Mouse (Mus musculus) megakaryocyte, embryonic 14.5 days (primary cell): Measurements from ENCODE around the gene Sft2d2. TPM values are rescaled to one million over a fixed set of nuclear protein-coding genes. Genes with fewer than 3 reads are reported as not detected.

Experiments
- H3K27me3 ChIP-seq: replicated peaks from 2 replicates; pipeline ENCODE3; 2012; ENCODE audit warnings: inconsistent platforms
- H3K36me3 ChIP-seq: replicated peaks from 2 replicates; pipeline ENCODE3; 2012; ENCODE audit warnings: low read length, inconsistent platforms, mixed read lengths
- H3K4me1 ChIP-seq: 2 replicates; pipeline ENCODE4 v1.6.1; 2012; ENCODE audit warnings: inconsistent platforms
- H3K4me3 ChIP-seq: replicated peaks from 2 replicates; pipeline ENCODE3; 2012; ENCODE audit warnings: moderate library complexity, mild to moderate bottlenecking, inconsistent platforms
- H3K9me3 ChIP-seq: 2 replicates; pipeline ENCODE4 v1.6.1; 2012; ENCODE audit warnings: inconsistent platforms
- FLI1 ChIP-seq: IDR thresholded peaks from 2 replicates; pipeline ENCODE4 v1.6.1; 2012; ENCODE audit warnings: low read length, inconsistent platforms, mixed read lengths
- GATA1 ChIP-seq: IDR thresholded peaks from 3 replicates; pipeline ENCODE4 v1.6.1; 2012; ENCODE audit warnings: mixed read lengths, low read length, inconsistent platforms, borderline replicate concordance
- polyA plus RNA-seq: library from polyadenylated mRNA; stranded (reverse); fragments of >175 nt; gene quantifications from 2 replicates; pipeline ENCODE4 v1.2.3, GENCODE M21; 2012; ENCODE audit warnings: low replicate concordance; ENCODE audit not compliant: insufficient read depth

Sft2d2 gene
- 1.7 TPM in 1 of 2 replicates, not detected in the other for polyA plus RNA-seq

- peaks cover 75% of the 10 kb centered on the region for H3K4me1 ChIP-seq
- no peaks in the 10 kb centered on the region for H3K9me3 ChIP-seq
- peak within 1 kb of the TSS; percentile 94 for H3K4me3 ChIP-seq
- H3K36me3 ChIP-seq = peaks cover 4% of the 10 kb centered on the region
- TF ChIP-seq FLI1 (no peak), GATA1 (no peak)
- peaks cover 1% of the 10 kb centered on the region for H3K27me3 ChIP-seq
These were observed at the start of gene Sft2d2 for GRCm38 (mm10) chr1:165193880-165194661. Gene Sft2d2 (minus strand): TSS chr1:165194438.

GRCm38 (mm10) chr1:165236321-165237298 is 42.4 kb upstream of the Sft2d2 start, which contains the start of gene Tiprl:
Gene Tiprl (minus strand): TSS chr1:165236996.
- Histone ChIP-seq H3K4me3 (peak within 1 kb of the TSS; percentile 98), H3K36me3 (peaks cover 2% of the 10 kb centered on the region), H3K9me3 (no peaks in the 10 kb centered on the region), H3K27me3 (no peaks in the 10 kb centered on the region), H3K4me1 (peaks cover 30% of the 10 kb centered on the region)
- TF ChIP-seq FLI1 (0 out of 2 replicates have a peak, but pooled peaks have one; percentile 22), GATA1 (no peak)

GRCm38 (mm10) chr1:165235846-165236245 is 41.6 kb upstream of the Sft2d2 start:
- Histone ChIP-seq H3K9me3 (no peaks in the 10 kb centered on the region), H3K4me3 (peak overlapping the region; percentile 98), H3K4me1 (peaks cover 30% of the 10 kb centered on the region), H3K36me3 (peaks cover 2% of the 10 kb centered on the region), H3K27me3 (no peaks in the 10 kb centered on the region)
- TF ChIP-seq FLI1 (no peak), GATA1 (no peak)

GRCm38 (mm10) chr1:165233806-165234205 is 39.6 kb upstream of the Sft2d2 start:
- H3K4me3 ChIP-seq = peak overlapping the region; percentile 28
- H3K36me3 ChIP-seq = peaks cover 2% of the 10 kb centered on the region
- H3K27me3 ChIP-seq = no peaks in the 10 kb centered on the region
- TF ChIP-seq FLI1 (no peak), GATA1 (no peak)
- H3K9me3 ChIP-seq = no peaks in the 10 kb centered on the region
- H3K4me1 ChIP-seq = peaks cover 35% of the 10 kb centered on the region

- TF ChIP-seq GATA1 = no peak
- TF ChIP-seq FLI1 = no peak
- peaks cover 16% of the 10 kb centered on the region for H3K36me3 ChIP-seq
- H3K27me3 ChIP-seq = no peaks in the 10 kb centered on the region
- peaks cover 26% of the 10 kb centered on the region for H3K4me1 ChIP-seq
- no peaks in the 10 kb centered on the region for H3K9me3 ChIP-seq
- H3K4me3 ChIP-seq = no peak overlapping the region
These were observed 36.5 kb upstream of the Sft2d2 start for GRCm38 (mm10) chr1:165230691-165231090.

- Histone ChIP-seq H3K9me3 (no peaks in the 10 kb centered on the region), H3K36me3 (peaks cover 27% of the 10 kb centered on the region), H3K4me3 (no peak overlapping the region), H3K4me1 (peaks cover 20% of the 10 kb centered on the region), H3K27me3 (no peaks in the 10 kb centered on the region)
- TF ChIP-seq GATA1 = no peak
- no peak for TF ChIP-seq FLI1
These were observed 35.3 kb upstream of the Sft2d2 start for GRCm38 (mm10) chr1:165229577-165229976.

GRCm38 (mm10) chr1:165217023-165217589 is 22.9 kb upstream of the Sft2d2 start:
- H3K4me1 ChIP-seq = peaks cover 25% of the 10 kb centered on the region
- no peaks in the 10 kb centered on the region for H3K9me3 ChIP-seq
- H3K4me3 ChIP-seq = no peak overlapping the region
- TF ChIP-seq GATA1 = no peak
- peaks cover 85% of the 10 kb centered on the region for H3K36me3 ChIP-seq
- H3K27me3 ChIP-seq = no peaks in the 10 kb centered on the region

- Histone ChIP-seq H3K36me3 (peaks cover 73% of the 10 kb centered on the region), H3K4me1 (peaks cover 25% of the 10 kb centered on the region), H3K27me3 (no peaks in the 10 kb centered on the region), H3K4me3 (no peak overlapping the region), H3K9me3 (no peaks in the 10 kb centered on the region)
- TF ChIP-seq FLI1 = no peak
- TF ChIP-seq GATA1 = no peak
These were observed 21.6 kb upstream of the Sft2d2 start for GRCm38 (mm10) chr1:165215831-165216230.

- H3K27me3 ChIP-seq = no peaks in the 10 kb centered on the region
- H3K36me3 ChIP-seq = no peaks in the 10 kb centered on the region
- no peak overlapping the region for H3K4me3 ChIP-seq
- H3K9me3 ChIP-seq = no peaks in the 10 kb centered on the region
- TF ChIP-seq FLI1 = no peak
- TF ChIP-seq GATA1 = no peak
- peaks cover 9% of the 10 kb centered on the region for H3K4me1 ChIP-seq
These were observed 11.4 kb upstream of the Sft2d2 start for GRCm38 (mm10) chr1:165205591-165205990.
